ENCODE assay signal across 8 mouse cellular contexts in the genomic region with DNA sequence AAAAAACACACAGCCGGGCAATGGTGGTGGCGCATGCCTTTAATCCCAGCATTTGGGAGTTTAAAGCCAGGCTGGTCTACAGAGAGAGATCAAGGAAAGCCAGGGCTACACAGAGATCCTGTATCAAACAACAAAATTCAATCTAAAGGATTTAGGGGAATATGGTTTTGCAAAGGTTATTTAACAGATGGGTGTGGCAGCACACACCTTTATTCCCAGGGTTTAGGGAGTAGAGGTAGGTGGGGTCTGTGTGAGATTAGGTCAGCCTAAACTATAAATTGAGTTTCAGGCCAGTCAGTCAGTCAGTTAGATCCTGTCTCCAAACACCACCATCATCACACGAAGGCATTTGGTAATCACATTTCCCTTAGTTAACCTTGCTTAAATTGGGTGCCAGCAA. TPM values are rescaled to one million over a fixed set of nuclear protein-coding genes. Genes with fewer than 3 reads are reported as not detected.
A peak's percentile ranks its signal among the peaks of the same experiment; 100 is the strongest.
DNase-seq lines count a peak whose midpoint lies in the region; ATAC-seq lines count a peak whose summit lies in the region.

A gene (plus strand): TSS at position 301 of the 400 bp plus-strand sequence.

- H3K4me1 ChIP-seq in kidney, embryonic 15.5 days = peaks cover 24% of the 10 kb centered on the region
- H3K4me1 ChIP-seq in intestine, embryonic 16.5 days (ENCODE audit: control insufficient read depth, insufficient read depth, low read length) = peaks cover 9% of the 10 kb centered on the region; the same call in 1 of the 2 replicates
- peaks cover 19% of the 10 kb centered on the region for H3K4me1 ChIP-seq in midbrain, embryonic 10.5 days

- peaks cover 22% of the 10 kb centered on the region for H3K36me3 ChIP-seq in kidney, embryonic 15.5 days
- peaks cover 5% of the 10 kb centered on the region; the same call in 1 of the 2 replicates for H3K36me3 ChIP-seq in intestine, embryonic 16.5 days (ENCODE audit: control insufficient read depth, insufficient read depth, low read length)
- peaks cover 22% of the 10 kb centered on the region for H3K36me3 ChIP-seq in midbrain, embryonic 10.5 days

- H3K9me3 ChIP-seq in kidney, embryonic 15.5 days (replicated peaks) = no peaks in the 10 kb centered on the region
- no peaks in the 10 kb centered on the region for H3K9me3 ChIP-seq in intestine, embryonic 16.5 days (ENCODE audit: control insufficient read depth, low read length)
- no peaks in the 10 kb centered on the region for H3K9me3 ChIP-seq in midbrain, embryonic 10.5 days (replicated peaks)

- H3K9ac ChIP-seq in kidney, embryonic 15.5 days = peak within 1 kb of the TSS; percentile 23
- peak within 1 kb of the TSS; percentile 58; the same call in 1 of the 2 replicates for H3K9ac ChIP-seq in intestine, embryonic 16.5 days (ENCODE audit: low read depth, low read length)

- peak within 1 kb of the TSS; percentile 58 for H3K4me2 ChIP-seq in kidney, embryonic 15.5 days
- H3K4me2 ChIP-seq in intestine, embryonic 16.5 days (ENCODE audit: low read depth, low read length) = peak within 1 kb of the TSS; percentile 47

- peak within 1 kb of the TSS; percentile 87 for H3K27ac ChIP-seq in kidney, embryonic 15.5 days
- peak within 1 kb of the TSS; percentile 75 for H3K27ac ChIP-seq in intestine, embryonic 16.5 days (ENCODE audit: low read length)
- H3K27ac ChIP-seq in midbrain, embryonic 10.5 days (replicated peaks) = peak within 1 kb of the TSS; percentile 100

- DNase-seq in kidney, postnatal 14 days = no peak
- DNase-seq in adrenal gland, postnatal 36 days = no peak
- DNase-seq in gastrocnemius, postnatal 25 days = no peak
- no peak for DNase-seq in midbrain, embryonic 10.5 days (ENCODE audit: low spot score)
- DNase-seq in thymus, postnatal 25 days = no peak
- no peak for DNase-seq in retina, postnatal 1 day

- 89% methylated on average over 3 of the region's 3 CpGs for WGBS in kidney, embryonic 15.5 days
- 95% methylated on average over 3 of the region's 3 CpGs for WGBS in intestine, embryonic 16.5 days
- 91% methylated on average over 3 of the region's 3 CpGs for WGBS in midbrain, embryonic 10.5 days

- ATAC-seq in kidney, embryonic 15.5 days (replicated peaks; ENCODE audit: low FRiP score) = no peak
- no peak for ATAC-seq in intestine, embryonic 16.5 days

- H3K27me3 ChIP-seq in kidney, embryonic 15.5 days = no peaks in the 10 kb centered on the region
- no peaks in the 10 kb centered on the region for H3K27me3 ChIP-seq in intestine, embryonic 16.5 days (replicated peaks; ENCODE audit: control insufficient read depth, insufficient read depth, low read length)
- H3K27me3 ChIP-seq in midbrain, embryonic 10.5 days (ENCODE audit: low read depth, poor library complexity, severe bottlenecking) = no peaks in the 10 kb centered on the region

- H3K4me3 ChIP-seq in kidney, embryonic 15.5 days (replicated peaks) = peak within 1 kb of the TSS; percentile 91
- H3K4me3 ChIP-seq in intestine, embryonic 16.5 days (ENCODE audit: low read length) = peak within 1 kb of the TSS; percentile 92
- peak within 1 kb of the TSS; percentile 98 for H3K4me3 ChIP-seq in midbrain, embryonic 10.5 days

RNA-seq across cellular contexts. Expression of the gene that starts here (rescaled TPM):
- polyA plus RNA-seq in kidney, embryonic 15.5 days (2015; fragmentation: Nextera tagmentation; extraction: Ambion mirVana) = 144 and 157 TPM in 2 replicates
- 100 to 1,000 TPM; 167 to 173 TPM for total RNA-seq in adrenal gland, postnatal 36 days (2021)
- 10 to 100 TPM; 47.1 to 52.7 TPM for total RNA-seq in gastrocnemius, postnatal 25 days (2021)
- 79.8 and 84.7 TPM in 2 replicates for polyA plus RNA-seq in intestine, embryonic 16.5 days (2015; fragmentation: Nextera tagmentation; extraction: Ambion mirVana)
- polyA plus RNA-seq in midbrain, embryonic 10.5 days (2016; fragmentation: Nextera tagmentation; extraction: Ambion mirVana) = 165 and 175 TPM in 2 replicates
